ENCODE assay signal across 10 mouse cellular contexts in genomic region chr6:72215582-72215981, GRCm38 (mm10). TPM values are rescaled to one million over a fixed set of nuclear protein-coding genes. Genes with fewer than 3 reads are reported as not detected.
DNase-seq lines count a peak whose midpoint lies in the region; ATAC-seq and TF ChIP-seq lines count a peak whose summit lies in the region.
"Had no signal": no experiment of that assay in that cellular context is flagged by ENCODE, and none has a peak within 500 bp of the region (broad histone marks: within the 10 kb centered on the region; RNA-seq: fewer than 3 reads in every experiment).

No protein-coding gene starts in this region.

- DNase-seq in layer of hippocampus, adult 2 months (ENCODE audit: low spot score in 2 of 2), result no peak
- no peak for DNase-seq in layer of hippocampus, postnatal 25 days (ENCODE audit: extremely low spot score in 1 of 2, low spot score in 1 of 2)
- no peak for DNase-seq in forebrain, embryonic 11.5 days (ENCODE audit: low spot score)
- DNase-seq in left cerebral cortex, postnatal 4 days, result no peak
- no peak for DNase-seq in urinary bladder, adult 18-20 months (ENCODE audit: low spot score in 2 of 2)
- DNase-seq: cerebellum, adult 9-11 months had no signal

- no peaks in the 10 kb centered on the region for H3K9me3 ChIP-seq in forebrain, embryonic 11.5 days (ENCODE audit: control insufficient read depth, low read length)
- no peaks in the 10 kb centered on the region for H3K9me3 ChIP-seq in hindbrain, embryonic 15.5 days
- no peaks in the 10 kb centered on the region for H3K9me3 ChIP-seq in neural tube, embryonic 12.5 days
- H3K9me3 ChIP-seq: G1E had no signal

- peak overlapping the region; percentile 4; the same call in 1 of the 2 replicates for H3K9ac ChIP-seq in forebrain, embryonic 11.5 days (ENCODE audit: low read length)
- no peak overlapping the region for H3K9ac ChIP-seq in hindbrain, embryonic 15.5 days
- H3K9ac ChIP-seq in neural tube, embryonic 12.5 days, result no peak overlapping the region

- H3K4me2 ChIP-seq in forebrain, embryonic 11.5 days (ENCODE audit: low read depth, low read length, severe bottlenecking), result no peak overlapping the region
- H3K4me2 ChIP-seq in hindbrain, embryonic 15.5 days, result no peak overlapping the region
- H3K4me2 ChIP-seq in neural tube, embryonic 12.5 days (replicated peaks), result peak overlapping the region; percentile 51

- TF ChIP-seq CTCF in layer of hippocampus, adult 2 months (conservative IDR thresholded peaks at IDR 0.05), result no peak

- ATAC-seq in forebrain, embryonic 11.5 days (replicated peaks; ENCODE audit: low FRiP score), result no peak; the same call in 1 of the 2 replicates
- ATAC-seq in hindbrain, embryonic 15.5 days (ENCODE audit: low FRiP score, low read depth), result no peak
- no peak for ATAC-seq in neural tube, embryonic 12.5 days (ENCODE audit: low FRiP score, low read depth)
- no peak for ATAC-seq in megakaryocyte progenitor cell, adult 5-6 weeks (replicated peaks; ENCODE audit: poor library complexity)

- intact Hi-C loops in left cerebral cortex, postnatal 4 days (cut with DNase I), result no loop called here

- H3K4me3 ChIP-seq in layer of hippocampus, adult 2 months, result no peak overlapping the region
- H3K4me3 ChIP-seq in forebrain, embryonic 11.5 days (ENCODE audit: low read depth, low read length), result no peak overlapping the region
- no peak overlapping the region for H3K4me3 ChIP-seq in hindbrain, embryonic 15.5 days
- no peak overlapping the region for H3K4me3 ChIP-seq in neural tube, embryonic 12.5 days

- WGBS in forebrain, embryonic 11.5 days, result 52% methylated on average over 6 of the region's 6 CpGs
- WGBS in hindbrain, embryonic 15.5 days, result 18% methylated on average over 6 of the region's 6 CpGs
- 23% methylated on average over 6 of the region's 6 CpGs for WGBS in neural tube, embryonic 12.5 days

- H3K27me3 ChIP-seq in forebrain, embryonic 11.5 days (ENCODE audit: control insufficient read depth, insufficient read depth, low read length), result peaks cover 4% of the 10 kb centered on the region; the same call in 1 of the 2 replicates
- peaks cover 5% of the 10 kb centered on the region for H3K27me3 ChIP-seq in hindbrain, embryonic 15.5 days
- peaks cover 59% of the 10 kb centered on the region for H3K27me3 ChIP-seq in neural tube, embryonic 12.5 days (replicated peaks)

- no peaks in the 10 kb centered on the region for H3K36me3 ChIP-seq in forebrain, embryonic 11.5 days (ENCODE audit: control insufficient read depth, insufficient read depth, low read length)
- no peaks in the 10 kb centered on the region for H3K36me3 ChIP-seq in hindbrain, embryonic 15.5 days
- no peaks in the 10 kb centered on the region for H3K36me3 ChIP-seq in neural tube, embryonic 12.5 days
- H3K36me3 ChIP-seq: G1E had no signal

- H3K4me1 ChIP-seq in forebrain, embryonic 11.5 days (replicated peaks; ENCODE audit: control insufficient read depth, insufficient read depth, low read length), result peaks cover 43% of the 10 kb centered on the region
- peaks cover 67% of the 10 kb centered on the region for H3K4me1 ChIP-seq in hindbrain, embryonic 15.5 days (replicated peaks)
- H3K4me1 ChIP-seq in neural tube, embryonic 12.5 days, result peaks cover 67% of the 10 kb centered on the region

- H3K27ac ChIP-seq in layer of hippocampus, adult 2 months, result peak overlapping the region; percentile 86
- peak overlapping the region; percentile 90 for H3K27ac ChIP-seq in forebrain, embryonic 11.5 days (ENCODE audit: low read depth, low read length)
- H3K27ac ChIP-seq in hindbrain, embryonic 15.5 days (replicated peaks), result peak overlapping the region; percentile 82
- H3K27ac ChIP-seq in neural tube, embryonic 12.5 days, result peak overlapping the region; percentile 62; the same call in 1 of the 2 replicates

RNA-seq across cellular contexts. Expression of gene Atoh8, which starts 19.8 kb away (rescaled TPM):
- 1 to 10 TPM; 2.1 to 3.1 TPM for total RNA-seq in layer of hippocampus, adult 2 months (2021)
- total RNA-seq in layer of hippocampus, postnatal 25 days (2021), result 1 to 10 TPM; 2.3 to 2.8 TPM
- polyA plus RNA-seq in forebrain, embryonic 11.5 days (2014; fragmentation: Nextera tagmentation; extraction: Ambion mirVana), result 10.8 and 11.8 TPM in 2 replicates
- 3.7 and 4.2 TPM in 2 replicates for polyA plus RNA-seq in hindbrain, embryonic 15.5 days (2015; fragmentation: Nextera tagmentation; extraction: Ambion mirVana)
- 7.3 and 8.4 TPM in 2 replicates for polyA plus RNA-seq in neural tube, embryonic 12.5 days (2016; fragmentation: Nextera tagmentation; extraction: Ambion mirVana)
- 1 to 10 TPM; 1.8 TPM for total RNA-seq in left cerebral cortex, postnatal 4 days (2021)
- total RNA-seq in megakaryocyte progenitor cell, adult 5-6 weeks (2015), result not detected in 2 replicates
- not detected in 2 replicates for total RNA-seq in megakaryocyte progenitor cell, adult 5-6 weeks (2017)
- total RNA-seq: G1E had no signal
